Mouse (Mus musculus) spleen, adult 18-20 months (tissue): ENCODE data around the gene Sh3gl2.

Source experiments
- DNase-seq, 2 experiments: peaks; one replicate each; pipeline ENCODE4 v3.0.0; 2022; ENCODE audit warnings: mixed read lengths in 2 of 2

The Sh3gl2 gene

GRCm38 (mm10) chr4:85232386-85233381 is 27.8 kb downstream of the Sh3gl2 start:
- DNase-seq = no peak

GRCm38 (mm10) chr4:85241675-85242074 is 36.7 kb downstream of the Sh3gl2 start:
- DNase-seq = no peak

GRCm38 (mm10) chr4:85242562-85242961 is 37.6 kb downstream of the Sh3gl2 start:
- DNase-seq = no peak

- no peak for DNase-seq
Measured at GRCm38 (mm10) chr4:85248673-85249072, 43.7 kb downstream of the Sh3gl2 start.

- DNase-seq = no peak
Measured at GRCm38 (mm10) chr4:85250271-85250670, 45.3 kb downstream of the Sh3gl2 start.

- DNase-seq = no peak
Measured at GRCm38 (mm10) chr4:85250786-85251185, 45.9 kb downstream of the Sh3gl2 start.

- DNase-seq = no peak
Measured at GRCm38 (mm10) chr4:85255771-85256389, 51.0 kb downstream of the Sh3gl2 start.

GRCm38 (mm10) chr4:85256461-85257202 is 51.7 kb downstream of the Sh3gl2 start:
- DNase-seq = no peak

- no peak for DNase-seq
Measured at GRCm38 (mm10) chr4:85257771-85258341, 52.9 kb downstream of the Sh3gl2 start.

GRCm38 (mm10) chr4:85260687-85261658 is 56.0 kb downstream of the Sh3gl2 start:
- no peak for DNase-seq

GRCm38 (mm10) chr4:85262146-85262545 is 57.2 kb downstream of the Sh3gl2 start:
- DNase-seq = no peak

- no peak for DNase-seq
Measured at GRCm38 (mm10) chr4:85262606-85263005, 57.7 kb downstream of the Sh3gl2 start.

- DNase-seq = no peak
Measured at GRCm38 (mm10) chr4:85267456-85267855, 62.5 kb downstream of the Sh3gl2 start.

GRCm38 (mm10) chr4:85272877-85273276 is 68.0 kb downstream of the Sh3gl2 start:
- no peak for DNase-seq

- DNase-seq = no peak
Measured at GRCm38 (mm10) chr4:85273452-85273851, 68.5 kb downstream of the Sh3gl2 start.

GRCm38 (mm10) chr4:85283151-85283550 is 78.2 kb downstream of the Sh3gl2 start:
- DNase-seq = no peak

- no peak for DNase-seq
Measured at GRCm38 (mm10) chr4:85289990-85290389, 85.1 kb downstream of the Sh3gl2 start.

GRCm38 (mm10) chr4:85291296-85291695 is 86.4 kb downstream of the Sh3gl2 start:
- DNase-seq = no peak

- DNase-seq = no peak
Measured at GRCm38 (mm10) chr4:85293368-85293767, 88.4 kb downstream of the Sh3gl2 start.

GRCm38 (mm10) chr4:85300610-85301405 is 95.9 kb downstream of the Sh3gl2 start:
- no peak for DNase-seq
